Mouse (Mus musculus) heart, embryonic 16.5 days (tissue): ENCODE data around the gene Gm14137. TPM values are rescaled to one million over a fixed set of nuclear protein-coding genes. Genes with fewer than 3 reads are reported as not detected.

Experiments
- ATAC-seq: fragments of 200-750 bp; cut with Nextera tagmentation; replicated peaks from 2 replicates; pipeline ENCODE4 v1.8.0; 2017; ENCODE audit warnings: moderate number of reproducible peaks; ENCODE audit not compliant: insufficient read depth, low FRiP score; ENCODE audit errors: extremely low read depth
- H3K27ac ChIP-seq: fragments of 300-500 bp; sonication (generic); 2 replicates; pipeline ENCODE4 v1.5.1; 2014; ENCODE audit warnings: mild to moderate bottlenecking, low read length, control low read depth, moderate library complexity
- H3K27me3 ChIP-seq: fragments of 300-500 bp; sonication (generic); 2 replicates; pipeline ENCODE4 v1.6.1; 2014; ENCODE audit warnings: low read length, mixed read lengths; ENCODE audit not compliant: control insufficient read depth, insufficient read depth
- H3K36me3 ChIP-seq: fragments of 300-500 bp; sonication (generic); 2 replicates; pipeline ENCODE4 v1.6.1; 2014; ENCODE audit not compliant: control insufficient read depth, insufficient read depth
- H3K4me1 ChIP-seq: fragments of 300-500 bp; sonication (generic); 2 replicates; pipeline ENCODE4 v1.6.1; 2014; ENCODE audit warnings: low read length, mixed read lengths; ENCODE audit not compliant: control insufficient read depth, insufficient read depth
- H3K4me2 ChIP-seq: fragments of 300-500 bp; sonication (generic); 2 replicates; pipeline ENCODE4 v1.6.1; 2014; ENCODE audit warnings: low read depth, mild to moderate bottlenecking, control low read depth, low read length
- H3K4me3 ChIP-seq: fragments of 300-500 bp; sonication (generic); 2 replicates; pipeline ENCODE4 v1.5.1; 2014; ENCODE audit warnings: mild to moderate bottlenecking, control low read depth, low read length
- H3K9ac ChIP-seq: fragments of 300-500 bp; sonication (generic); 2 replicates; pipeline ENCODE4 v1.6.1; 2014; ENCODE audit warnings: low read length, control low read depth
- H3K9me3 ChIP-seq: fragments of 300-500 bp; sonication (generic); replicated peaks from 2 replicates; pipeline ENCODE4 v1.6.1; 2016; ENCODE audit warnings: low read length; ENCODE audit not compliant: control insufficient read depth
- WGBS: fragments of 180-500 bp; shearing (Covaris S2); extraction: QIAGEN DNeasy Blood & Tissue Kit; methylation state at CpG from one replicate; pipeline ENCODE4 v1.1.7; 2014; 5-methylcytosine and 5-hydroxymethylcytosine counted together
- polyA plus RNA-seq: library from polyadenylated mRNA; unstranded; fragments of >200 nt; fragmentation: Nextera tagmentation; extraction: Ambion mirVana; gene quantifications from 2 replicates; pipeline ENCODE4 v1.2.1, GENCODE M21; 2015

Gm14137 gene
- polyA plus RNA-seq, result 0.35 and 0.46 TPM in 2 replicates

DNA sequence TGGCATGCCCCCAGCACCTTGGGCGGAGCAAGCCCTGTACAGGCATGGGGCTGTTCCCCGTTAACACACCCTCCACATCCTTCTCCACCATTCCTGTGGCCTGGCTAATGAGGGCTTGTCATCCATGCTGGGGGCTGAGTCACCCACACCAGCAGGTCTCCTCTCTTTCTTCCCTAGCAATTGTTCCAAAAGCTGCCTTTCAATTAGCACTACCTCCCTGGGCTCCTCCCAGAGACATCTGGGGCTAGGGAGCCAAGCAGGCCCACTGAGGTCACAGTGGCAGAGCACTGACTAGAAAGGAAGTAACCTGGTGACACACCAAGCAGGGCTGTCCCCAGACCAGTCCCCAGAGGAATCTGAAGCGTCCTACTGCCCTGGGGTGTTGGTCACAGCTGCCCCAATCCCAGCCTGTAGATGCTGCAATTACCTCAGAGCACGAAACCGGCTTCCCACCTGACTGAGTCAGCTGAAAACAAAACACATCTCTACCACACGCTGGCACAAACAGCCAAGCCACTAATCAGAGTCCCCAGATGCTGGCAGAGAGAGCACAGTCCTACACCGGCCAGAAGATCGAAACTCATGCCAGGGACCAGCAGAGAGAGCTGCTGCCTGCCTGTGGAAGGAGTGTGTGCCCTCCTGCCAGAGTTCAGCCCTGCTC, at the start of gene Gm14137:
Gm14137 (plus strand) TSS at position 519 of the 661 bp plus-strand sequence.
- Histone ChIP-seq H3K4me1 (peaks cover 15% of the 10 kb centered on the region), H3K27me3 (no peaks in the 10 kb centered on the region), H3K4me2 (no peak within 1 kb of the TSS), H3K27ac (no peak within 1 kb of the TSS), H3K36me3 (0 out of 2 replicates have a peak, but pooled peaks cover 2% of the 10 kb centered on the region), H3K4me3 (no peak within 1 kb of the TSS), H3K9me3 (no peaks in the 10 kb centered on the region), H3K9ac (0 out of 2 replicates have a peak within 1 kb of the TSS, but pooled peaks have one; percentile 12)
- WGBS, result 57% methylated on average over 8 of the region's 8 CpGs
- no peak for ATAC-seq

DNA sequence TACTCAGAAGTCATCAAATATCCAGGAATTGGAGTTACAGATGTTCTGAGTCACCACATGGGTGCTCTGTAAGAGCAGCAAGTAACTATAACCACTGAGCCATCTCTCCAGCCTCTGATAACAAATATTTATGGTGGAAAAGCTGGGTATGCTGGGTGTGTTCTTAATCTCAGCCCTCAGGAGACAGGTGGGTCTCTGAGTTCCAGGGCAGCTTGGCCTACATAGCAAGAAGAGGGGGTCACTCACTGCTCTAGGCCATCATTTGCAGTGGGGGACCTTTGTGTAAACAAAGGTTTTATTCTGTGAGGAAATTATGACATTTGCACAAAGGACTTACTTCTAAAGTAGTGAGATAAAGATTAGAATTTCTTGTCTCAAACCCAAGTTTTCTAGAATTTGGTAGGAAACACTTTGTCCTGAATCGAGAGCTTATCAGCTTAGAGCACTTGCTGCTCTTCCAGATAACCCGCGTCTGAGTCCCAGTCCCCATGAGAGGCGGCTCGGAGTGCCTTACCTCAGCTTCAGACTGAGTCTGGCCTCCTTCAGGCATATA, 37.9 kb upstream of the Gm14137 start:
- Histone ChIP-seq H3K27me3 (no peaks in the 10 kb centered on the region), H3K9ac (no peak overlapping the region), H3K27ac (no peak overlapping the region), H3K4me2 (no peak overlapping the region), H3K9me3 (no peaks in the 10 kb centered on the region), H3K4me1 (no peaks in the 10 kb centered on the region), H3K36me3 (peaks cover 40% of the 10 kb centered on the region), H3K4me3 (no peak overlapping the region)
- WGBS, result 33% methylated on average over 5 of the region's 5 CpGs
- ATAC-seq, result no peak

DNA sequence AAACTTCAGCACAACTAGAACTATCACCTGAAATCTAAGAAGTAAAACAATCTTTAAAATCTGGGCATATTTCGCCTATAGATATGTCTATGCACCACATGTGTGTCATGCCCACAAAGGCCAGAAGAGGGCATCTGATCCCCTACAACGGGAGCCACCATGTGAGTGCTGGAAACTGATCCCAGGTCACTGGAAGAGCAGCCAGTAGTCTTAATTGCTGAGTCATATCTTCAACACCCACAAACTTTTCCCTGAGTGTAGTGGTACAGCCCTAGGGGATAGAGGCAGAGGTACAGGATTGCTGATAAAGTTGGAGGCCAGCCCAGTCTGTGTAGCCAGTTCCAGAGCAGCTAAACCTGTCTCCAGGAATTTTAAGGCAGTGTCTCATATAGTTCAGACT, 29.1 kb upstream of the Gm14137 start:
- Histone ChIP-seq H3K4me3 (no peak overlapping the region), H3K4me2 (no peak overlapping the region), H3K36me3 (peaks cover 56% of the 10 kb centered on the region), H3K4me1 (no peaks in the 10 kb centered on the region), H3K9ac (no peak overlapping the region), H3K27me3 (no peaks in the 10 kb centered on the region), H3K27ac (no peak overlapping the region), H3K9me3 (peaks cover 4% of the 10 kb centered on the region)
- 88% methylated on average over 2 of the region's 2 CpGs for WGBS
- no peak for ATAC-seq

DNA sequence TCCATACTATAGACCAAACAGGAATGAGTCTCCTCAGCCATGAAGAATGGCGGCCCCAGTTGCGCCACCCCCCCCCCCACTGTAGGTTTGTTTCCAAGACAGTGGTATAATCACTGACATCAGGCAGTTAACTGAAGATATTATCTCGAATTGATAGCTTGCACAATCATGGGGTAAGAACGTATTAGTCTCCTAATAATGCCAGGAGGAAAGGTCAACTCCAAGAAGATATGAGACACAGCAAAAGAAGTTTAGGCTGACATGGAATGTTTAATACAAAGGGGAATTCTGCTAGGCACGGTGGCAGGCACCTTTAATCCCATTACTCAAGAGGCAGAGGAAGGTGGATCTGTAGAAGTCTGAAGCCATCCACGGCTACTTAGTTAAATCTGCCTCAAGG, 27.9 kb upstream of the Gm14137 start:
- Histone ChIP-seq H3K4me1 (no peaks in the 10 kb centered on the region), H3K4me2 (no peak overlapping the region), H3K4me3 (no peak overlapping the region), H3K27me3 (no peaks in the 10 kb centered on the region), H3K9me3 (peaks cover 4% of the 10 kb centered on the region), H3K27ac (no peak overlapping the region), H3K9ac (no peak overlapping the region), H3K36me3 (peaks cover 57% of the 10 kb centered on the region)
- no peak for ATAC-seq
- 75% methylated on average over 6 of the region's 6 CpGs for WGBS

DNA sequence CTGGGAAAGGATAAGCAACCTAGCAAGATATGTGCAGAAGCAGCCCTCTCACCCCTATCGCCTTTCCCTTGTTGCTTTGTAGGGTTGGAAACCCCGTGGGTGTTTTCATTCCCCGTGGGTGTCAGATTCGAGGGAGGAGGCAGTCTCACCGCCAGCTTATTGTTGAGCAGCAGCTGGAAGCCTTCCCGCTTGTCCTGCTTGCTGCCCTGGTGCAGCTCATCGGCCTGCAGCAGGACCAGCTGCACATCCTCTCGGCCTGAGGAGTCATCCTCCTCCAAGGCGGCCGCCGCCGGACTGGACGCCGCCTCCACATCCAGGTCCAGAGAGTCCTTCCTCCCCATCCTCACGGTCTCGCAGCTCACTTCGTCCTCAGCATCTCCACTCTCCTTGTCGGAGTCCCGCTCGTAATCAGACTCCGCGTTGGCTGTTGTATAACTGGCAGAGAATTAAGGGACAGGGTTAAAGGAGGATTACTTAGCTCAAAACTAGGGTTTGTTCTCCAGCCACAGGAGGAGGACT, 27.1 kb upstream of the Gm14137 start:
- Histone ChIP-seq H3K9ac (no peak overlapping the region), H3K4me3 (no peak overlapping the region), H3K27ac (no peak overlapping the region), H3K4me1 (no peaks in the 10 kb centered on the region), H3K9me3 (peaks cover 4% of the 10 kb centered on the region), H3K27me3 (no peaks in the 10 kb centered on the region), H3K36me3 (peaks cover 53% of the 10 kb centered on the region), H3K4me2 (no peak overlapping the region)
- WGBS, result 80% methylated on average over 22 of the region's 22 CpGs
- peak; percentile 37; the same call in 1 of the 2 replicates for ATAC-seq

DNA sequence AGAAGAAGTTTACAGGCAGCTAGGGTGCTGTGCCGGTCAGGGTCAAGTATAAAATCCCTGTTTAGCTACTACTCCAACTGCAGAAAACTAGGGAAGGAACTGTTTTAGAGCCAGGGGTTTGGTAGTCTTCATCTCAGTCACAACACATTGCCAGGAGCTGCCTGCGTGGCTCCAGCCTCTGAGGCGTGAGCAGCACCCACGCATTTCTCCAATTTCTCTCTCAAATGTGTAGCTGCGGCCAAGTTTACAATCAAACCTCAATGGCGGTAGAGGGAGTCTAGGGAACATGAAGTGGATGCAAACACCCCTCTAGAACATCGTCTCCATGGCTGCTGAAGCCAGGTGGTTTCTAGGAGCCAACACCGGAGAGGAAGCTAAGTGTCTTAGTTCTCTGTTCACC, 26.5 kb upstream of the Gm14137 start:
- no peaks in the 10 kb centered on the region for H3K27me3 ChIP-seq
- H3K27ac ChIP-seq, result no peak overlapping the region
- H3K4me3 ChIP-seq, result no peak overlapping the region
- H3K4me1 ChIP-seq, result no peaks in the 10 kb centered on the region
- ATAC-seq, result no peak
- no peak overlapping the region for H3K4me2 ChIP-seq
- H3K9me3 ChIP-seq, result peaks cover 4% of the 10 kb centered on the region
- H3K9ac ChIP-seq, result no peak overlapping the region
- peaks cover 54% of the 10 kb centered on the region for H3K36me3 ChIP-seq
- 85% methylated on average over 8 of the region's 8 CpGs for WGBS

- H3K9ac ChIP-seq, result no peak overlapping the region
- no peak overlapping the region for H3K4me2 ChIP-seq
- WGBS, result 51% methylated on average over 6 of the region's 6 CpGs
- H3K27ac ChIP-seq, result no peak overlapping the region
- no peak overlapping the region for H3K4me3 ChIP-seq
- H3K4me1 ChIP-seq, result peaks cover 12% of the 10 kb centered on the region
- peaks cover 32% of the 10 kb centered on the region for H3K36me3 ChIP-seq
- no peaks in the 10 kb centered on the region for H3K27me3 ChIP-seq
- no peaks in the 10 kb centered on the region for H3K9me3 ChIP-seq
- ATAC-seq, result no peak
Measured at GRCm38 (mm10) chr2:119152255-119152654, 22.1 kb upstream of the Gm14137 start.

DNA sequence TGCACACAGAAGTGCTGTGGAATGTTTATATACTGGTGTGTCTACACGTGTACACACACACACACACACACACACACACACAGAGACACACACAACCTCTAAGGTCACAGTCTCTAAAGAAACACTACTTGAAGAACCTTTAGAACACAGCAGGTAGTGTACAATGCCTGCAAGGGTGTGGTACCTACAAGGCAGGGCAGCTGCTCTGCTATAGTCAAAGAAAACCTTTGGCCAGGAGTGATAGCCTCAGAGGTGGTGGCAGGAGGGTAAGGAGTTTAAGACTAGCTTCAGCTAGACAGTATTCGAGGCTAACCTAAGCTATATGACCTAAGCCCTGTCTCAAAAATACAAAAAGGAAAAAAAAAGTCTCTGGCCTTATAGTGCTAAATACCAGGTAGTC, 19.6 kb upstream of the Gm14137 start:
- Histone ChIP-seq H3K27ac (no peak overlapping the region), H3K9ac (no peak overlapping the region), H3K36me3 (peaks cover 23% of the 10 kb centered on the region), H3K4me1 (peaks cover 16% of the 10 kb centered on the region), H3K4me3 (no peak overlapping the region), H3K27me3 (no peaks in the 10 kb centered on the region), H3K9me3 (no peaks in the 10 kb centered on the region), H3K4me2 (no peak overlapping the region)
- no peak for ATAC-seq
- WGBS, result 77% methylated on average over 2 of the region's 2 CpGs

DNA sequence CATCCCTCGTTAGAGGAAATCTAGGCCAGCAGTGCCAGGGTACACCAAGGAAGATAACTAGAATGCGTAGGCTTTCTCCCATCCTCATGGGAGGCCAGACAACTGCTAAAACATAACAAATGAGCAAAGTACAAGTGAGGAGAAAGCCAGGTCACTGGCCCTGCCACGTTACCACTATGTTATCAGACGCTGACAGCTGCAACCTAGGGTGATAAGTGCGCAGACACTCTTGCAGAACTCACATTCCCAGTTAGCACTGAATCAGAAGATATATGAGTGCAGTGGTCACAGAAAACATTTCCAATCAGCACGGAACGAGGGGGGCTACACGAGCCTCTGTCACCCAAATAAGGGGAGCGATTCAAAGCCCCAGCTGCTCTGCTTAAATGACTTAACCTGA, 18.9 kb upstream of the Gm14137 start:
- no peak overlapping the region for H3K27ac ChIP-seq
- H3K36me3 ChIP-seq, result peaks cover 19% of the 10 kb centered on the region
- peak overlapping the region; percentile 85 for H3K4me2 ChIP-seq
- H3K4me1 ChIP-seq, result peaks cover 16% of the 10 kb centered on the region
- H3K9me3 ChIP-seq, result no peaks in the 10 kb centered on the region
- 36% methylated on average over 9 of the region's 9 CpGs for WGBS
- peak overlapping the region; percentile 91; the same call in 1 of the 2 replicates for H3K4me3 ChIP-seq
- no peak overlapping the region for H3K9ac ChIP-seq
- no peaks in the 10 kb centered on the region for H3K27me3 ChIP-seq
- no peak for ATAC-seq
